Mouse (Mus musculus) bone marrow, adult 2 months (tissue): Measurements from ENCODE around the gene Olfr1564. TPM values are rescaled to one million over a fixed set of nuclear protein-coding genes. Genes with fewer than 3 reads are reported as not detected.
"Not testable (repeated sequence)": the region's sequence is repeated elsewhere in the genome, so short reads cannot be mapped to it uniquely, and the experiment has no call there.

Experiments
- H3K27ac ChIP-seq: fragments of 200-500 bp; 2 replicates; pipeline ENCODE4 v1.5.1; 2012; ENCODE audit warnings: low read depth, mild to moderate bottlenecking, control low read depth, inconsistent platforms, low read length; ENCODE audit not compliant: control insufficient read depth, poor library complexity, insufficient read depth
- H3K4me1 ChIP-seq: fragments of 200-500 bp; 2 replicates; pipeline ENCODE4 v1.6.1; 2011; ENCODE audit warnings: low read length; ENCODE audit not compliant: control insufficient read depth, insufficient read depth
- H3K4me3 ChIP-seq: fragments of 200-500 bp; replicated peaks from 2 replicates; pipeline ENCODE3; 2011; ENCODE audit warnings: mild to moderate bottlenecking, low read depth, low read length, control low read depth; ENCODE audit not compliant: control insufficient read depth
- CTCF ChIP-seq: fragments of 200-500 bp; IDR thresholded peaks from 2 replicates; pipeline ENCODE4 v1.5.1; 2011; ENCODE audit warnings: low read length, control low read depth; ENCODE audit not compliant: control insufficient read depth, insufficient read depth
- POLR2A ChIP-seq: fragments of 200-500 bp; IDR thresholded peaks from 2 replicates; pipeline ENCODE4 v1.6.1; 2011; ENCODE audit warnings: low read depth, mild to moderate bottlenecking, control low read depth, low read length, borderline replicate concordance; ENCODE audit not compliant: control insufficient read depth
- WGBS: fragments of 180-500 bp; shearing (Covaris S2); methylation state at CpG from one replicate; pipeline ENCODE4 v1.1.7; 2018; 5-methylcytosine and 5-hydroxymethylcytosine counted together
- polyA plus RNA-seq: library from polyadenylated mRNA; stranded (reverse); fragments of >200 nt; gene quantifications from 2 replicates; pipeline ENCODE4 v1.2.4, GENCODE M21; 2011; ENCODE audit warnings: low replicate concordance; ENCODE audit not compliant: missing spikeins, insufficient read depth, insufficient read length

Olfr1564 gene
- 0.27 and 0.38 TPM in 2 replicates for polyA plus RNA-seq

GRCm38 (mm10) chr17:33221590-33221989, at the start of gene Olfr1564:
Gene Olfr1564 (minus strand): TSS chr17:33221690.
- TF ChIP-seq CTCF = no peak
- no peak for TF ChIP-seq POLR2A
- Histone ChIP-seq H3K27ac (no peak within 1 kb of the TSS), H3K4me3 (no peak within 1 kb of the TSS), H3K4me1 (no peaks in the 10 kb centered on the region)
- WGBS = 67% methylated on average over 2 of the region's 2 CpGs

- H3K4me1 ChIP-seq = no peaks in the 10 kb centered on the region
- no peak overlapping the region for H3K4me3 ChIP-seq
- 80% methylated on average over 9 of the region's 9 CpGs for WGBS
- no peak overlapping the region for H3K27ac ChIP-seq
- no peak for TF ChIP-seq POLR2A
- TF ChIP-seq CTCF = no peak
Measured at GRCm38 (mm10) chr17:33268907-33269306, 47.4 kb upstream of the Olfr1564 start.

GRCm38 (mm10) chr17:33264376-33264775, 42.9 kb upstream of the Olfr1564 start, which contains the start of gene Olfr63:
Gene Olfr63 (plus strand): TSS chr17:33264676.
- H3K4me1 ChIP-seq = no peaks in the 10 kb centered on the region
- no peak for TF ChIP-seq CTCF
- TF ChIP-seq POLR2A = no peak
- no peak within 1 kb of the TSS for H3K4me3 ChIP-seq
- WGBS = 81% methylated on average over 1 of the region's 1 CpGs
- H3K27ac ChIP-seq = no peak within 1 kb of the TSS

DNA sequence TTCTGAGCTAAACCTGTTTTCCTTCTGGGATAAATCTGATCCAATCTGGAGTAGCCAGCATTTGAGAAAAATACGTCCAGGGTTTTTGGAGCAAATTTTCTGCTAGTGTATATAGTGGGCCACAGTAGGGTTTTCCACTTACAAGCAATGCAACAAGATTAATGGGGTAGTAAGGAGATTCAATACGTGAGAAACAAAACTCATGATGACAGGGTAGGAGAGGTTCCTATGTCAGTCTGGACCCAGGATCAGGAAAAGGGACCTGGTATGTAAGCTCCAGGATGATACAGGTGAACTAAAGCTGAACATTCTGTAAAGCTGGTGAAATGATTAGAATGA, 33.8 kb upstream of the Olfr1564 start:
- not testable (repeated sequence) for H3K27ac ChIP-seq, H3K4me3 ChIP-seq, H3K4me1 ChIP-seq
- no CpG with 5 or more reads among the region's 2 CpGs for WGBS

DNA sequence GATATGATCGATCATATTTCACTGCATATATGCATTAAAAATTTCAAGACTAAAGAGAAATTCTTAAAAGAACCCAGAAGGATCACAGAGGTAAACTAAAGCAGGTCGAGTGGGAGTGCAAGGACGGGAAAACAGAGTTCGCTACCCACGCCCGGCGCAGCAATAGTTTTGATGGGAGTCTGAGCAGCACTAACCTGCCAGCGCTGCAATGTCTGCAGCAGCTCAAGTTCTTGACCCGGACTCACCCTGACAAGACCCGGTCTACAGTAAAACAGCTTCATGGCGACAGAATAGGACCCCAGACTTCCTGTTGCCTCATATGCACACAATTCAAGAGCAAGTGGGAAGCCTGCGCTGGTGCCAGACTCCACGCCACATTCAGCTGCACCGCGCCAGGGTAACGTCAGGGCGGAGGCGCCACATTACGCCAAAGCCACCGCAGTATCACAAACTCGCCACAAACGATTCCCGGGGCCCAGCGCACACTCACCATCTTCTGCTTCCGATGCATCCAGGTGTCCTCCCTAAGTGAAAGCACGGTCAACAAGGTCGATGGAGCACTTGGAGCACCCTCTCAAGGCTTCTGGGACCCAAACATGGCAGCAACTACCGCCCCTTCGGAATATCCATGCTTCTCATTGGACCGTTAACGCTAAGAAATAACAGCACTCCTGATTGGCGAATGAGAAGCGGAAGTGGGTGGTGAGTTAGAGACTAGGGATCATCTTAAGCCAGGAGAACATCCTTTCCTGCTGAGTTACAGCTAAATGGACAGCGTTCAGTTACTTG, 33.2 kb upstream of the Olfr1564 start, which contains the start of gene Zfp955a:
Gene Zfp955a (minus strand): TSS at position 616 of the 789 bp plus-strand sequence.
- not testable (repeated sequence) for H3K4me3 ChIP-seq, H3K27ac ChIP-seq, H3K4me1 ChIP-seq
- WGBS = 25% methylated on average over 1 of the region's 34 CpGs

DNA sequence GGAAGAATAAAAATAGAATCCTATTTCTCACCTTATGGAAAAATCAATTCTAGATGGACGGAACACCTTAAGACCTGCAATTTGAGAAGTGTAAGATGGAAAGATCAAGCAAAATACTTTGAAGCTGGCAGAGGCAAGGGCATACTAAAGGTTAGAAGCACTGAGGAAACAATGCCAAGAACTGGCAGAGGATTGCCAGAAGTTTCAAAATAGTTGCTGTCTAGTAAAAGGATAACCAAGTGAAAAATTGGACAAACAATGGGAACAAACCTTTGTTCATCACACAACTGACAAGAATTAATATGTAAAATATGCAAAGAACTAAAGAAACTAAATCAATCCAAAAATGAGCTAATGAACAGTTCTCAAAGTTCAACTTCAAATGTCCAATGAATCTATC, 15.2 kb upstream of the Olfr1564 start:
- WGBS = 88% methylated on average over 1 of the region's 1 CpGs
- not testable (repeated sequence) for H3K4me1 ChIP-seq, H3K27ac ChIP-seq, H3K4me3 ChIP-seq

GRCm38 (mm10) chr17:33191002-33191401, 30.5 kb downstream of the Olfr1564 start, which contains the start of gene Olfr239:
Gene Olfr239 (plus strand): TSS chr17:33191302.
- not testable (repeated sequence) for H3K27ac ChIP-seq, H3K4me1 ChIP-seq, H3K4me3 ChIP-seq
- no CpG with 5 or more reads among the region's 2 CpGs for WGBS

GRCm38 (mm10) chr17:33168147-33168546, 53.3 kb downstream of the Olfr1564 start, which contains the start of gene Olfr55:
Gene Olfr55 (plus strand): TSS chr17:33168447.
- H3K27ac ChIP-seq, H3K4me1 ChIP-seq, H3K4me3 ChIP-seq: not testable (repeated sequence)
- 71% methylated on average over 1 of the region's 1 CpGs for WGBS

Other genes with a start within 250 kb of the Olfr1564 start
- gene Zfp952, start 228.6 kb downstream of the Olfr1564 start, polyA plus RNA-seq = 3.8 and 5.8 TPM in 2 replicates
- 1.8 and 4.5 TPM in 2 replicates for gene Zfp763, start 188.3 kb downstream of the Olfr1564 start, polyA plus RNA-seq
- gene 4921501E09Rik, start 153.6 kb downstream of the Olfr1564 start, polyA plus RNA-seq = not detected in 2 replicates
- 1.5 and 2.6 TPM in 2 replicates for gene Zfp563, start 132.4 kb downstream of the Olfr1564 start, polyA plus RNA-seq
- gene Morc2b, start 82.0 kb downstream of the Olfr1564 start, polyA plus RNA-seq = not detected in 2 replicates
- 0.42 TPM in 1 of 2 replicates, not detected in the other for gene Olfr55, start 53.2 kb downstream of the Olfr1564 start, polyA plus RNA-seq
- gene Olfr239, start 30.4 kb downstream of the Olfr1564 start, polyA plus RNA-seq = not detected in 2 replicates
- gene Zfp955a, start 33.5 kb upstream of the Olfr1564 start, polyA plus RNA-seq = 1.2 and 5.3 TPM in 2 replicates
- not detected in 2 replicates for gene Olfr63, start 43.0 kb upstream of the Olfr1564 start, polyA plus RNA-seq
- 3.2 and 3.6 TPM in 2 replicates for gene Zfp955b, start 67.9 kb upstream of the Olfr1564 start, polyA plus RNA-seq
- gene Zfp81, start 137.2 kb upstream of the Olfr1564 start, polyA plus RNA-seq = 1.4 and 5.1 TPM in 2 replicates
- gene Zfp101, start 173.0 kb upstream of the Olfr1564 start, polyA plus RNA-seq = 9.0 and 13.9 TPM in 2 replicates
- gene Actl9, start 211.2 kb upstream of the Olfr1564 start, polyA plus RNA-seq = 0.95 TPM in 1 of 2 replicates, not detected in the other